14 mouse cellular contexts compared by ENCODE assay signal in the genomic region with DNA sequence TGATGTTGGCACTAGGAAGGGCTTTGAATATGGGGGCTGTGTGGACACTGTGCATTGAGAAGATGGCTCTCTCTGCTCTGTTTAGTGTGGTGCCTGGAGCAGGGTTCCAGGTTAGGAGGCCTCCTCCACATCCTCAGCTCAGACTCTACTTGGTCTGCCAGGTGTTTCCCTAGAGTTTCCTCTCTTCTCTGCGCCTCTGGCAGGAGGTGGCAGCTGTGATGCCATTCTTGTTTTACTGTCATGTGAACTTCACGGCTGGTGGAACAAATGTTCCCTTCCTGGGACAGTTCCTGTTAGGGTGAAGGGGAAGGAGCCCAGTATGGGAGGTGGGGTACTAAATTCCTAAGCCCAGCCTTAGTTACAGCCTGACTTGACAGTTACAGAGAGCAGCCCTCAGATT.
"Had no signal": no experiment of that assay in that cellular context is flagged by ENCODE, and none has a peak within 500 bp of the region (broad histone marks: within the 10 kb centered on the region; RNA-seq: fewer than 3 reads in every experiment).

No protein-coding gene starts in this region.

- DNase-seq: lung, adult 18-20 months; lung, embryonic 14.5 days; lung, postnatal 10 days; lung, postnatal 4 days; right cerebral cortex, postnatal 14 days; thymus, adult 2 months; thymus, postnatal 25 days; thymus, postnatal 4 days had no signal

- H3K4me1 ChIP-seq: midbrain, embryonic 10.5 days; midbrain, embryonic 12.5 days; midbrain, embryonic 15.5 days; neural tube, embryonic 12.5 days; stomach, embryonic 15.5 days had no signal

- H3K4me3 ChIP-seq: midbrain, embryonic 10.5 days; midbrain, embryonic 12.5 days; midbrain, embryonic 15.5 days; neural tube, embryonic 12.5 days; stomach, embryonic 15.5 days had no signal

- H3K4me2 ChIP-seq: lung, embryonic 14.5 days; midbrain, embryonic 12.5 days; midbrain, embryonic 15.5 days; neural tube, embryonic 12.5 days; stomach, embryonic 15.5 days had no signal

- H3K36me3 ChIP-seq: midbrain, embryonic 10.5 days; midbrain, embryonic 12.5 days; midbrain, embryonic 15.5 days; neural tube, embryonic 12.5 days; stomach, embryonic 15.5 days had no signal

- ATAC-seq: midbrain, embryonic 15.5 days had no signal

- H3K9me3 ChIP-seq: midbrain, embryonic 10.5 days; midbrain, embryonic 12.5 days; midbrain, embryonic 15.5 days; neural tube, embryonic 12.5 days; stomach, embryonic 15.5 days had no signal

- H3K27me3 ChIP-seq: midbrain, embryonic 12.5 days; midbrain, embryonic 15.5 days; neural tube, embryonic 12.5 days; stomach, embryonic 15.5 days had no signal

- H3K27ac ChIP-seq: midbrain, embryonic 10.5 days; midbrain, embryonic 12.5 days; midbrain, embryonic 15.5 days; neural tube, embryonic 12.5 days; stomach, embryonic 15.5 days; stomach, postnatal 0 days had no signal

- H3K9ac ChIP-seq: lung, embryonic 14.5 days; midbrain, embryonic 12.5 days; midbrain, embryonic 15.5 days; neural tube, embryonic 12.5 days; stomach, embryonic 15.5 days had no signal
